Mouse (Mus musculus) heart, adult 11 months (tissue): ENCODE results near the gene Unc119b.
A peak's percentile ranks its signal among the peaks of the same experiment; 100 is the strongest.
"Not testable (repeated sequence)": the region's sequence is repeated elsewhere in the genome, so short reads cannot be mapped to it uniquely, and the experiment has no call there.

Source experiments
- DNase-seq: peaks from one replicate; pipeline ENCODE4 v3.0.0; 2022

Gene Unc119b

DNA sequence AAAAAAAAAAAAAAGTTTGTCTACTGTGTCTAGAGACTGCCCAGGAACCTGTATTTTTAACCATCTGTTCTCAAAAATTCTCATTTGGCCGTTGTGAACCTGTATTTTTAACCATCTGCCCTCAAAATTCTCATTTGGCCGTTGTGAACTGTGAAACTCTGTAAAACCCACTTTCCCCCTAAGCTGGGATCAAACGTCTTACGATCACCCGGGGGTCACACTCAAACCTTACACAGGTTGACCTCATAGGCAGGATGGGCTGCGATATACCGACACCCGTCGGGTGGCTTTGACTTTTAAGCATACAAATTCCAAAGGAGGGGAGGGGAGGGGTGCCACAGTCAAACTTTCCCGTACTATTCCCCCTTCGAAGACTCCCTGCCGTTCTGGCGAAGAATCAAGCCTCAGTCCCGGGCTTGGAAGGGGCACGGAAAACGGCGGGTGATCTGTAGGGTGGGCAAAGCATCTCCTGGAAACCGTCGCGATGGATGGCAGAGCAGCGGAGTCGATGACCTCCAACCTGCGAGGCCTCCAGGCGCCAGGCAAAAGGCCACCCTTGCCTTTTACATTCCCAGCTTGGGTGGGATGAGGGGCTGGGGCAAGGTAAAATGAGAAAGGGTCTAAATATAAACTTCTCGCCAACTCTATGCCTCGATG is 22.3 kb upstream of the Unc119b start:
- peak; percentile 96 for DNase-seq

DNA sequence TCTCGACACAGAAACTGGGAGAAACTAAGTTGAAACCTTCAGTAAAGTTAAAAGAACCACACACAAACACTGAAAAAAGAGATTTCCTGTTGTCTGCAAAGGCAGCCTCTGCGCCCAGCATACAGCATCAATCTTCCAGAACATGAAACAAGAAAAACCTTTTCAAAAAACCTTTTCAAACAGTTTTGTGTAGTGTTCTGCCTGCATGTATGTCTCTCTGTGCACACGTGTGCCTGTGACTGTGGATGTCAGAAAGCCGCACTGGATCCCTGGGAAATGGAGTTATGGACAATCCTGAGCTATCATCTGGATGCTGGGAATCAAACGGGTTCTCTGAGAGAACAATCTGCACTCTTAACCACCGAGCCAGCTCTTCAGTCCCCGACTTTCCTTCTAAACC is 21.6 kb upstream of the Unc119b start:
- DNase-seq = no peak

DNA sequence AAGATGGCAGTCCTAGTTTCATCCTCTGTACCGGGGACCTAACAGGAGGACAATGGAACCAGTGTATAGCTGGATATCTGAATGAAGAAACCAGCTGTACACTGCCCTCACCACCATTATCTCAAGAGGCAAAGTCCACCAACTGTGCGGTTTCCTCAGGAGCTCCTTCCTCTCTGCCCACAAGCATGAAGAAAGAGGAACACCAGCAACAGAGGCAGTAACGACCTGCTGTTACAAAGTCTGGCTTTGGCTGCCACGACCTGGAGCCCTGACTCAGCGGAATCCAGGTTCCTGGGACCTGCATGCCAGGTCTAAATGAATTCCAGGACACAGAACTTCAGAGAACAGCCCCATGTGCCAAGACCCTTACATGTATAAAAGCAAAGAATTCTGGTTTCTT is 21.1 kb upstream of the Unc119b start:
- peak; percentile 94 for DNase-seq

DNA sequence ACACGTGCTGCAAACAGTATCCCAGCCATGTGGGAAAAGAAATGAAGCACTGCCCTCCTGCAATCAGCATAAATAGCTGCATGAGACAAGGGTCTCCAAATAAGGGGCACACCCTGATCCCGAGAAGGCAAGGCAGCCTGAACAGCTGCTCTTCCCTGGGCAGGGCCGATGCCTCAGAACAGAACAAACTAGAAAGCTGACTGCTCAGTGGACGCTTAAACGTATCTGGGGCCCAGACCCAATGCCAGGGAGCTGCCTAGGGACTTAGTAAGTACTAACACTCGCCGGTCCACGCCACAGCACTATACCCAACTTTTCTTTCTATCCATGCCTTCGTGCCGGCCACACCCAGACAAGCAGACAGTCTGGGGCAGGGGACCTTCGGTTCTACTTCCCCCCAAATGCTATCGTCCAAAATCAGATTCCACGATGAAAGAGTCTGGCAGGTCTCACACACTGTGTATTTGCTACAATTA is 20.4 kb upstream of the Unc119b start:
- DNase-seq = peak; percentile 89

DNA sequence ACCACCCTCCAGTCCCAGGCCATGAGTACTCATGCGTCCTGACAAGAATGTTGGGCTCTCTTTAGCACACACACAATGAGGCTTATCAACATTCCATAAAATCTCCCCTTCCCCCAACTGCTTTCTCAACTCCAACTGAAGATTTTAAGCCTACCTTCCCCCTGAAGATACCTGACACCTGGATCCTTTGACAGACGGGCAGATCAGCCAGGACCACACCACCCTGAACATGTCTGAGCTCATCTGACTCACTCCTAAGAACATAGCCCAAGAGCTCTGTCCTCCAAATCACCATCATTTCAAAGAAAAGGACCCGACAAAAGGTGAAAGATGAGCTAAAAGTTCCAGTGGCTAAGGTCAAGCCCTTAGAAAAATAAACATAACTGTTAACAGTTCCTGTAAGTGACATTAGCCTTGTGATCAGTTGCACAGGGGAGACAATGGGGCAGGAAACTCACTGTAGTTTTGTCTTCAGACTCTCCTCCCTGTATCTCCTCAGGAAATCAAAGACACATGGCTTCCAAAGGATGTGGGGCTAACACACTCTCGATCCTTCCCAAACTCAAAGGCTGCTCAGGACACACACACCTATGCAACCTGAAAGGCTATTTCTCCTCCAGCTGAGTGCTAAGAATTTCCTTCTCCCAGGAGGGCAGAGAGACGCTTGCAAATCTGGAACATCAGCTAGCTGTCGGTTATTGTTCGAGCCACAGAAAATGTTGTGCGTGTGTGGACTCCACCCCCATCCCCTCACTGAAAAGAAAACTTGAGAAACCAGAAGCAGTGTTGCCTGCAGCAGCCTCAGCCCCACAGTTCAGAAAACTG is 17.6 kb upstream of the Unc119b start:
- no peak for DNase-seq

DNA sequence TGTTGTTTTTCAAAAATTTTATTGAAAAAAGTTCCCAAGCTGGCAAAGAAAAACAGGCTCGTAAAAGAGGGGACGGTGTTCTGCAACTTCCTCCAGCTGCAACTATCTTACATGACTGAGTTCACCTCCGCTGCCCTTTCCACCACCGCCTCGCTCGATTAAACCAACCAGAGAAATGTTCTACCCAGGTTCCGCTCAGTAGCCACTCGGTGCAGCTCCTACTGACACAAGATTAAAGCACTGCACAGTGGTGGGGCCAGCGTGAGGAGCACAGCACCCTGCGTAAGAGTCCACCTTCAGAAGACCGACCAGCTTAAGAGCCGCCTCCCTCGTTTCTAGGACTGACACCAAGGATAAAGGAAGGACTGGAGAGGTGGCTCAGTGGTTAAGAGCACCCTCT is 16.7 kb upstream of the Unc119b start:
- DNase-seq = no peak

DNA sequence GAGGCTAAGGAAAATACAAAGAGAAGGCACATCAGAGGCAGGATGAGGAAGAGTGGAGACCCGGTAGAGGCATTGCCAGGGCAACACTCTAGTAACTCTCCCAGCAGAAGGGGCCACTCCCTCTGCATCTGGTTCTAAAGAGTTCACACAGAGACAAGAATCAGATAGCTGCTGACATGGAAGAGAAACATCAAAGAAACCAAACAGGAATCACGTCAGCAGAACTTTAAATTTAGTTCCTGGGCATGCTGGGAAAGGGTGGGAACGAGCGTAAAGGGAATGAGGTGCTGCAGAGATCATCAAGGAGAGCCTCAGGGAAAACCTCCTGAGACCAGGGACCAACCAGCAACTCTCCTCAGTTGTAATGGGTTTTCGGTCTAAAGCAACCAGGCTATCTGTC is 16.2 kb upstream of the Unc119b start:
- no peak for DNase-seq

DNA sequence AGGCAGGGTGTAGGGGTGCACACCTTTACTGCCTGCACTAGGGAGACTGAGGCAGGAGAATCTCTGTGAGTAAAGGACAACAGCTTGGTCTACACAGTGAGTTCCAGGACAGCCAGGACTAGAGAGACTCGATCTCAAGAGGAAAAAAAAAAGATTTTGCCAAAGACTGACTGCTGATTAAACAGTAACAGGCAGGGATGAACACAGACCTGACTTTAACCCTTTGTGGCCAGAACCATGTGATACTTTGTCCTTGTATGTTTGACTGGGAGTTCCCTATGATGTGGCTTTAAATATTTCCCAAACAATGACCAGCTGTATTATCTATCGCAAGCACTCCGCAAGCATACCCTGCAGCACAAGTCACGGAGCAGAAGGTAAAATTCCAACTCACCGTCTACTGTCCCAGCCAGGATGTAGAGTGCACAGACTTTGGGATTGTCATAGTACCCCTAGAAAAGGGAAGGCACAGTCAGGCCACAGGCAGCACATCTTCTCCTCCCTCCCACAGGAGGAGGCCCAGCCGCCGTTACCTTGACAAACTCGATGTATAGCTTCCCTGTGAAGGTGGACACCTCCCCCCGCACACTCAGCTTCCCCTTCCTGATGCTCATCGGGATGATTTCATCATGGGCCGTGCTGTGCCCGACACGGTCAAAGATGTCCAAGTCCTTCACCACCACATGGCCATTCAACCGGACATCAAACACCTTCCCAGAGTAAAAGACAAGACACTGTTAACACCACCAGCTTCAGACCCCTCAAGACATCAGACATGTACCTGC is 15.1 kb upstream of the Unc119b start:
- DNase-seq = no peak

DNA sequence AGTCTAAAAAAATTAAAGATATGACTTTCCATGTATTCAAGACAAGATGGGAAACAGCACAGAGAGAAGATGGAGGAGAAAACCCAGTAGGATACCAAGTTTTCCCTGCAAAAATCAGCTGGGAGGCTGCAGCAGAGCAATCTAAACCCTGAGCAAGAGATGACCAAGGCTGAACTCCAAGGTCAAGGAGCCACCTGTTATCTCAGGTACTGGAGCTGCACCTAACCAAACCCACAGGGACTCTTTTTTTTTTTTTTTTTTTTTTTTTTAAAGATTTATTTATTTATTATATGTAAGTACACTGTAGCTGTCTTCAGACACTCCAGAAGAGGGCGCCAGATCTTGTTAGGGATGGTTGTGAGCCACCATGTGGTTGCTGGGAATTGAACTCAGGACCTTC is 14.1 kb upstream of the Unc119b start:
- not testable (repeated sequence) for DNase-seq

DNA sequence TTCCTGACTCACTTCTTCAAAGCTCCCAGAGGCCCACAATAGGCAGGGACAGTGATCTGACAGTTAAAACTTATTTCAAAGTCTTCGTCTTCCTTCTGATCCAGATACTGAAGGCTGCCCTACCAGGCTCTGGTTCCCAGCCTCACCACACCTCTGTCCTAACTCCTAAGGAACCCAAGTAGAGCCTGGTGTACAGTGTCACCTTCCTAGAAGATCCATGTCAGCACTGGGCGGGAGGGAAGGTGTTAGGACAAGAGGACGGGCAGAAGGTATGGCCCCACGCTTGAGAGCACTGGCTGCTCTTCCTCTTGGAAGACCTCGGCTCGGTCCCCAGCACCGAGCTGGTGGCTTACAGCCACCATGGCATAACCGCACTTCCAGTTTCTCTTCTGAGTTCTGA is 13.6 kb upstream of the Unc119b start:
- DNase-seq = no peak

DNA sequence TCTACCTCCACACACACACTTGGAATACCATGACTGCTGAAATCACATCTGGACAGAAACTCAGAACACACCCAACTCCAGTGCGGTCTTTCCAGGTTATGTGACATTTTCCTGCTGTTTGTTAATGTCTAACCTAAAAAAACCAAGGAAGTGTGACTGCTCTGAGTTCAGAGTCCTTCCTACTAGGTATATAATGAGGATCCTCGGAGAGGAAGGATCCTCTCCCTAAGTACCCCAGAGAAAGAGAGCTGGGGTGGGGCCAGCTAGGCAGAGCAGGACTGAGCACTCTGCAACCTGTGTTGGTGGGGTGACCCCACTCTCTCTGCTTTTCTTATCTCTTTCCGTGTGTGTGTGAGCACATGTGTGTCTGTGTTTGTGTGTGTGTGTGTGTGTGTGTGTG is 12.6 kb upstream of the Unc119b start:
- DNase-seq = no peak

DNA sequence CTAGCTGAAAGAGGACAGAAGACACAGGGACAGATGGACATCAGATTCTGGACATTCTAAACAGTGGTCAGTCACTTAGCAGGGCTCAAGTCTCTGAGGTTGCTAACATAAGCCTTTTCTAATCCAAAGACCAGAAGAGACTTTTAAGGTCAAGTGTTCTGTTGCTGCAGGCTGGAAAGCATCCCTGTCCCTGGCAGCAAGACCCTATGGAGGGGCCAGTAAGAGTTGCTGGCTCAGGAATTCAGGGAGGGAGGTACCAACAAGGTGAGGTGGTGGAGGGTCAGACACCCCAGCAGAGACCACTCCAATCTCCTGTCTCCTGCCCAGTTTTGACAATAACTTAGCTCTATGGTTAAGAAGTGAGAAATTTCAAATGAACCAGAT is 12.0 kb upstream of the Unc119b start:
- no peak for DNase-seq

DNA sequence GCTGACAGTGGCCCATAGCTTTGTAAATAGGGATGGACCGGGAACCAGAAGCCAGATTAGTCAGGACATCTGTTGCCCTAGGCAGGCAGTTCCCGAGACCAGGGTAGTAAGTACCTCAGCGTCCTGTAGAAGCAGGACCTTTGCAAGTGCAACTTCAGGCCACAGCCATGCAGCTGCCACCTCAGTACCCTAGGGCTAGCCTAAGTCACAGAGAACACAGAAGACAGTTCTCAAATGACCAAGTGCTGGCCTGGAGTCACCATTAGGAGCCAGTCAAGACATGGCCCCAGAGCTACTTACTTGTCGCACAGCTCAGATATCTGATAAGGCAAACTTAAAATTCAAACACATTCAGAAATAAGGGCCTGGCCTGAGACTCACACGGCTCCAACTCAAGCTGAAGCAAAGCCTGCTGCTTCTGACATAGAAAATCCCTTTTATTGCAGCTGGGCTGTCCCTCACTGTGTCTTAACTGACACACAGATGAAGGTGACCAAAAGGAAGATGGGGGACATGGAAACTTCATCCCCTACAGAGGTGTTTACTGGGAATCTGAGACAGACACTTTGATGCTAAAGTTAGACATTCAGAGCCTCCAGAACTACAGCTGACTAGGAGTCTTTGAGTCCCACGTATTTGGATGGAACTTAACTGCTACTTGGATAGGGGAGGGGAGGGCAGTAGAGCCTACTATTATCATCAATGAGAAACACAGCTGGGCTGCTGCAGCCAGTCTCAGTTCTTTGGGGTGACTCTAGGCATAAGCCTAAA is 11.4 kb upstream of the Unc119b start:
- no peak for DNase-seq

DNA sequence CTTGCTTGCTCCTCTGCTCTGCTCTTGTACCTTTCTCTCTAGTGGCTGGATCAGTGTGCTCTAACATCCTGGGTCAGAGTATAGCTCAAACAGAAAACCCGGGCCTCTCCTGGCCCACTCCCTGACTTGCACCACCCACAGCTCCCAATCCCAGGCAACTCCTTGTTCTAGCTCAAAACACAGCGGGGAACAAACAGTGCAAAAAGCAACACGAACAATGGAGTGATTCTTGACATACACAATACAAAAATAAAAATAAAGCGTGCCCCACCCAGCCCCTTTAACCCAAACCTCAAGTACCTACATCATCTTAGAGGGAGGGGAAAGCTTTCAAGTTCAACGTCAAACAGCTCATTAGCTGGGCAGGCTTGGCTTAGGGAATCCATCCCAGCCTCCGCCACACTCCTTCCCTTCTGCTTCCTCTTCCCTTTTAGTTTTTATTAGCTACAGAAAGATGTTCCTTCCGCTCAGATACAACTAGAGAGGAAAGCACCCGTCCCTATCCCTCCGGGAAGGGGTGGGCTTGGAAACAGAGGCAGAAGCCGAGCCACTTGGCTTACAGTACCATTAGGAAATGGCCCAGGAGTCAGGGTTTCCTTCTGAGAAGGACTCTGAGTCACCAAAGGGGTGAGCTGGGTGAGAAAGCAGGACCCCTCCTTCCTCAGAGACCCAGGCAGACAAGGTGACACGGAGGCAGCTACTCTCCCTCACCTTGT is 10.6 kb upstream of the Unc119b start:
- DNase-seq = peak; percentile 95

DNA sequence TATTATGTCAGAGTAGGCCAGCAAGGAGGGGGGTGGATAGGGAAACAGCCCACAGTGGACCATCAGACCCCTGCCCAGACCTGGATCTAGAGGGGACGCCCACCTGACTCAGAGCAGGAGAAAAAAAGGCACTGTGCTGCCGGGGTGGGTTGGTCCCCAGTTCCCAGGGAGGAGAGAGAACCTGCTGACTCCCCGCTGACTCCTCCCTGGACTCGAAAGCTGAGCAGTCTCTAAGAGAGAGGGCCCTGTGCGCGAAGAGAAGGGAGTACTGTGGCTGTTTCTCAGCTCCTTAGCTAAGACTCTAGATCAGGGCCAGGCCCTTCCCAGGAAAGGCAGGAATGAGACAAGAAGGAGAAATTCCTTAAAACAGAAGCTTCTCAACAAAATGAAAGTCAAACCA is 9.7 kb upstream of the Unc119b start:
- no peak for DNase-seq

DNA sequence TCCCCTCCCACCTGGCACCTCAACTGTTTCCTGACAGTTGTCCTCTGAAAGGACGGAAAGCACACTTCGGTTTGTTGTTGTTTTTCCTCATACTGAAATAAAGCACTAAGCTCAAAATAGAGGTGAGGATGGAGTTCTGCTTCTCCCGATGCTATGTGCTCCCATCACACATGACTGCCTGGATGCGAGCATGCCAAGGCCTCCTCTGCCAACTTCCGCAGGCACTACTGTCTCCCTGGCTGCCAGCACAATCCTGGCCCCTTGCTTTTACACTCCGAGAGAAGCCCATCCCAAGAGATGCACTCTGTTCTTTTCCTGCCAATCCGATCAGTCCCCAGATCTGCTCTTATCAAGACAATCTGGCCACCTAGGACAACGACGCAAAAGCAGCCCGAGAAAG is 8.8 kb upstream of the Unc119b start:
- DNase-seq = no peak

DNA sequence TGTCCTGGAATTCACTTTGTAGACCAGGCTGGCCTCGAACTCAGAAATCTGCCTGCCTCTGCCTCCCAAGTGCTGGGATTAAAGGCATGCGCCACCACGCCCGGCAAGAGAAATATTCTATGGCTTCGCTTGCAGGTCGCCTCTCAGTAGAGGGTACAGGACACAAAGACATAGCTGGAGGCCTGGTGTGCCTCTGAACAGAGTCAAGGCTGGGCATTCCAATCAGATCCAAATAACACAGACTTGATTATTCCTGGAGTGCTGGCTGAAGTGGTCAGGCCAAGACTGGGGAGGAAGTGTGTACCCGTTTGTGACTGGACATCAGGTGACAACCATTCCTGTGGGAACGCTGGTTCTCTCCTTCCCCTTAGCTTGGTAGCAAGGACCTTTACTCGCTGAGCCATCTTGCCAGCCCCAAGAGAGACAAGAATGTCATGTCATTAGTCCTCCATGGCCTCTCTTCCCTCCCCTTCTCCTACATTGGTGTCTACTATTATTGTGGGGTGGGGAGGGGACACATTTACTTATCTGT is 7.5 kb upstream of the Unc119b start:
- DNase-seq = no peak

DNA sequence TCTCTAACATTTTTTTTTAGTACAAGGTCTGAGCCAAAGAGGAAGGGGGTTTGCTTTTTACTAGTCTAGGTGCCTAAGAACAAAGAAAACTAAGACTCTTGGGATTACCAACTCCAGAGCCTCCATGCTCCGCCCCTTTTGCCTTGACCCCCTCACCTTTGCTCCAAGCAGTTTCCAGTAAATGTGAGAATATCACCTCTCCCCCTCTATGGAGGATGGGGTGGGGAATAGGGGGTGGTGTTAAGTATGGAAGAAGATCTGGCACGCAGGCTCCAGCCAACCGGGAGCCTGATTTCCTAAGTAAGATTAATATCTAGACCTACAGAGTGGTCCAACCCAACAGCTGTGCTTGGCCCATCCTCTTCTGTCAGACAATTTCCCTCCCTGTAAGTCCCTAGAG is 6.0 kb upstream of the Unc119b start:
- DNase-seq = peak; percentile 92

DNA sequence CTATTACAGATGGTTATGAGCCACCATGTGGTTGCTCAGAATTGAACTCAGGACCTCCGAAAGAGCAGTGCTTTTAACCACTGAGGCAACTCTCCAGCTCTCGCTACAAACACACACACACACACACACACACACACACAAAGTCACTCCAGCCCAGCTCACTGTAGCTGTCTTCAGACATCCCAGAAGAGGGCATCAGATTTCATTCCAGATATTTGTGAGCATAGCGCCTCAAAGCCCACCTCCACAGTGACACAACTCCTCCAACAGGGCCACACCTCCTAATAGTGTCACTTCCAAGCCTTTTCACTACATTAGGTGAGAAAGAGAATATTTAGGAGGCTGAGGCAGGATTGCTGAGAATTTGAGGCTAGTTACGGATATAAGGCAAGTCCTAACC is 4.3 kb upstream of the Unc119b start:
- no peak for DNase-seq

DNA sequence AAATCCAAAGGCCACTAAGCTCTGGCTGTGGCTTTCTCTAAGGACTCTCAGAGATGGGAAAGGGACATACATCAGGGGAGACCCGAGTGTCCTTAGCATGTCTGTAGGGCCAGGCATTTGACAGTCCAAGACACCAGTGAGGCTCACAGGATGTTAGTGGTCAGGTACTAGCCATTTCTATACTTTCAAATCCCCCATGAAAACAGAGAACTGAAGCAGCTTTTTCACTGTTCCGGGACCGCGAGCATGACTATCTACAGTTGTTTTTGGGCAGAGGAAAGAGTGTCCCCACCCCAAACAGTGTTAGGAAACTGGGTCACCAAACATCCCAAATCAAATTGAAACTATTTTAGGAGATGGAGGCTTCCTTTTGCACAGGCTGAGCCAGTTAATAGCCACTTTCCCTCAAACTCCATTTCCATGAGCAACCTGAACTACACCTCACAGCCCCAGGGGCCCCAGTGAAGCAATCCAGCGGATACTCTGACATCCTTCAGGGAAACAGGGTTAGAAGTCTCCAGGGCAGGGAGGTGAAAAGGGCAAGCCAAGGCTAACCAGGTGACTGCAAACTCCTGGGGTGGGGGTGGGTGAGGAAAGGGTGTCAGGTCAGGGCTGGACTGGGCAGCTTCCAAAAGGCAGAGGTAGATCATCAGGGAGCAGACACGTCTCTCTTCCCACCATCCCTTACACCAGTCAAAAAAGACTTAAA is 1.3 kb downstream of the Unc119b start:
- DNase-seq = peak; percentile 91

DNA sequence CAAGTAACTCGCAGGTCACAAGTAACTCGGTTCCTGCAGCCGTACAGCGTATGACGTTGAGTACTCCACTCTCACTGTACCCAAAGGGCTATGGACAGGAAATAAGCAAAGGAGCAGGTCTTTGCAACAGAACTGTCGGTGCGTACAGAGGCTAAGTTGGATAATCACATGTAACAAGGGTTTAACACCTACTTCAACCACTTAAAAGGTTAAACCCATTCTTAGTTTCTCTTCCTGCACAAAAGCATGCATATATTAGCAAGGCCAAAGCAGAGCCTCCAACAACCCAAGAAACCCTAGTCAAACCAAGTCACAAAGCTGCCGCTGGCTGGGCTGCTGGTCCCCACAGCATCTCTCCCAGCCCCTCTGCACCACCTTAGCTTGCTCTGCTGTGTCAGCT is 2.3 kb downstream of the Unc119b start:
- DNase-seq = no peak
